Mouse (Mus musculus) liver, embryonic 15.5 days (tissue): ENCODE measurements around the gene Fabp1. TPM values are rescaled to one million over a fixed set of nuclear protein-coding genes. Genes with fewer than 3 reads are reported as not detected.
A peak's percentile ranks its signal among the peaks of the same experiment; 100 is the strongest.

ENCODE experiments used
- ATAC-seq: fragments of 200-750 bp; cut with Nextera tagmentation; 2 replicates; pipeline ENCODE4 v1.8.0; 2017; ENCODE audit warnings: moderate number of reproducible peaks, mild to moderate bottlenecking, moderate library complexity; ENCODE audit not compliant: insufficient read depth
- H3K27ac ChIP-seq: fragments of 300-500 bp; sonication (generic); replicated peaks from 2 replicates; pipeline ENCODE4 v1.5.1; 2015; ENCODE audit warnings: mild to moderate bottlenecking, inconsistent platforms
- H3K27me3 ChIP-seq: fragments of 300-500 bp; sonication (generic); 2 replicates; pipeline ENCODE4 v1.6.1; 2015; ENCODE audit warnings: mild to moderate bottlenecking, inconsistent platforms
- H3K36me3 ChIP-seq: fragments of 300-500 bp; sonication (generic); replicated peaks from 2 replicates; pipeline ENCODE4 v1.6.1; 2015; ENCODE audit warnings: moderate library complexity, mild to moderate bottlenecking, inconsistent platforms
- H3K4me1 ChIP-seq: fragments of 300-500 bp; sonication (generic); replicated peaks from 2 replicates; pipeline ENCODE4 v1.6.1; 2015; ENCODE audit warnings: inconsistent platforms
- H3K4me2 ChIP-seq: fragments of 300-500 bp; sonication (generic); 2 replicates; pipeline ENCODE4 v1.6.1; 2015; ENCODE audit warnings: moderate library complexity, mild to moderate bottlenecking, inconsistent platforms
- H3K4me3 ChIP-seq: fragments of 300-500 bp; sonication (generic); replicated peaks from 2 replicates; pipeline ENCODE4 v1.5.1; 2015; ENCODE audit warnings: mild to moderate bottlenecking, inconsistent platforms
- H3K9ac ChIP-seq: fragments of 300-500 bp; sonication (generic); 2 replicates; pipeline ENCODE4 v1.6.1; 2015; ENCODE audit warnings: moderate library complexity, mild to moderate bottlenecking, inconsistent platforms
- H3K9me3 ChIP-seq: fragments of 300-500 bp; sonication (generic); replicated peaks from 2 replicates; pipeline ENCODE4 v1.6.1; 2016; ENCODE audit warnings: inconsistent platforms
- WGBS: fragments of 180-500 bp; shearing (Covaris S2); methylation state at CpG from one replicate; pipeline ENCODE4 v1.1.7; 2015; ENCODE audit warnings: mixed read lengths; ENCODE audit not compliant: insufficient replicate concordance; 5-methylcytosine and 5-hydroxymethylcytosine counted together
- polyA plus RNA-seq: library from polyadenylated mRNA; unstranded; fragments of >200 nt; fragmentation: Nextera tagmentation; extraction: Ambion mirVana; gene quantifications from 2 replicates; pipeline ENCODE4 v1.2.1, GENCODE M21; 2015

Fabp1 gene
- polyA plus RNA-seq, 1 experiment from 2014 or later: 489 TPM

GRCm38 (mm10) chr6:71212471-71212870, 12.8 kb downstream of the Fabp1 start:
- no peaks in the 10 kb centered on the region for H3K9me3 ChIP-seq
- H3K4me1 ChIP-seq: no peaks in the 10 kb centered on the region
- no peak overlapping the region for H3K9ac ChIP-seq
- no peak for ATAC-seq
- H3K27ac ChIP-seq: no peak overlapping the region
- no peaks in the 10 kb centered on the region for H3K36me3 ChIP-seq
- no peaks in the 10 kb centered on the region for H3K27me3 ChIP-seq
- 86% methylated on average over 3 of the region's 3 CpGs for WGBS
- H3K4me3 ChIP-seq: no peak overlapping the region
- H3K4me2 ChIP-seq: no peak overlapping the region

- H3K36me3 ChIP-seq: no peaks in the 10 kb centered on the region
- WGBS: 44% methylated on average over 4 of the region's 4 CpGs
- no peak overlapping the region for H3K9ac ChIP-seq
- no peak for ATAC-seq
- H3K4me2 ChIP-seq: no peak overlapping the region
- no peak overlapping the region for H3K4me3 ChIP-seq
- no peaks in the 10 kb centered on the region for H3K9me3 ChIP-seq
- no peaks in the 10 kb centered on the region for H3K27me3 ChIP-seq
- H3K27ac ChIP-seq: no peak overlapping the region
- no peaks in the 10 kb centered on the region for H3K4me1 ChIP-seq
Measured at GRCm38 (mm10) chr6:71221501-71221900, 21.9 kb downstream of the Fabp1 start.

DNA sequence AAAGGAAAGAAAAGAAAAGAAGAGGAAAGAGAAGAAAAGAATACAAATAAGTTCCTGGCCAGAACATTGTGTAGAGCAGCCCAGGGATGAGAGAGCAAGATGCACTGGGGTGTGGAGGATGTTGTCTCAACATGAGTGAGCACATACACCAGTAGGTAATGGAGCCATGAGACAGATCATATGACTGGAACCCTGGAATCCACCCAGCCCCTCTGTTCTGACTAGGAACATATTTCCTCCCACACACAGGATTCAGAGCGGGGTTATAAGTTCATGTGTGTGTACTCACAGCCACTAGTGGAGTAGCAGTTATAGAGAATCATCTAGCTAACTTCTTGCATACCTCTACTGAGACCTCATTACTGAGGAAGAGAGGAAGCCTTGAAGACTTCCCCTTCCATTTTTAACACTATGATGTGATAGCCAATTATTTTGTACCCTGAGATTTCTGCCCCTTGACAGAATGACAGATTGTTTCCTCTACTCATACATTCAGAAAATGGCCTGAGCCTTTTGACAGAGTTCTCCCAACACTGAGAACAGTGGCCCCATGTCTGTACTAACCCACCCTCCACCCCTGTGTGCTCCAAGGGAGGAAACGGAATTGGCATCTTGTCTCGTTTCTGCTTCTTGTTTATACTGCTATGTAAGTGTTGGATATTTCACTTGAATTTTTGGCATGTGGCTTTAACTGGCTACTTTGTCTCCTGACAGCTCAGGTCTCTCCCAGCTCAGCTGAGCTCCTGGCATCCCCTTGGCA, 24.7 kb downstream of the Fabp1 start:
- Histone ChIP-seq H3K27ac (no peak overlapping the region), H3K27me3 (no peaks in the 10 kb centered on the region), H3K4me1 (no peaks in the 10 kb centered on the region), H3K4me3 (no peak overlapping the region), H3K4me2 (no peak overlapping the region), H3K9me3 (no peaks in the 10 kb centered on the region), H3K36me3 (no peaks in the 10 kb centered on the region), H3K9ac (no peak overlapping the region)
- WGBS: 36% methylated on average over 3 of the region's 3 CpGs
- ATAC-seq: no peak

GRCm38 (mm10) chr6:71226544-71226943, 26.9 kb downstream of the Fabp1 start:
- no peak for ATAC-seq
- Histone ChIP-seq H3K4me1 (no peaks in the 10 kb centered on the region), H3K4me2 (no peak overlapping the region), H3K4me3 (no peak overlapping the region), H3K27ac (no peak overlapping the region), H3K36me3 (no peaks in the 10 kb centered on the region), H3K27me3 (no peaks in the 10 kb centered on the region), H3K9ac (no peak overlapping the region), H3K9me3 (no peaks in the 10 kb centered on the region)
- WGBS: 56% methylated on average over 6 of the region's 6 CpGs

GRCm38 (mm10) chr6:71227157-71227770, 27.6 kb downstream of the Fabp1 start:
- H3K4me2 ChIP-seq: no peak overlapping the region
- WGBS: 40% methylated on average over 7 of the region's 7 CpGs

DNA sequence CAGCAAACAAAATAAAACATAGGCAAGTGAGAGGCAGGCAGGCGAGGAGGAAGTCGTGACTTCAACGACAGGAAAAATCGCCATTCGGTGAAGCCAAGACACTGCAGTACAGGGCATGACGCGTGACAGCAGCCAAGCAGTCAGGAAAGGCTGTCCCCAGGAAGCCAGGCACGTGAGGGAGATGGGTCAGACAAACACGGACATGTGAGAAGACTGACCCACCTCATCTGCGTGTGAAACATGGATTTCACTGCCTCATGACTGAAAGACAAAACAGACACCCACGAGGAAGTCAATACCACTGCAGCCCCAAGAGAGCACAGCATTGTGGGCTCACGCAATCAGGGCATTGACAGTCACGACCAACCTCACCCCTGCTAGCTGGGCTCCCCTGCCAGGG, 35.5 kb downstream of the Fabp1 start:
- Histone ChIP-seq H3K27me3 (no peaks in the 10 kb centered on the region), H3K4me1 (no peaks in the 10 kb centered on the region), H3K36me3 (no peaks in the 10 kb centered on the region), H3K27ac (no peak overlapping the region), H3K4me3 (no peak overlapping the region), H3K9ac (no peak overlapping the region), H3K4me2 (no peak overlapping the region), H3K9me3 (no peaks in the 10 kb centered on the region)
- no peak for ATAC-seq
- 40% methylated on average over 13 of the region's 13 CpGs for WGBS

More at GRCm38 (mm10) chr6:71227157-71227770, 27.6 kb downstream of the Fabp1 start:
- no peaks in the 10 kb centered on the region for H3K4me1 ChIP-seq
- no peak overlapping the region for H3K9ac ChIP-seq
- H3K4me3 ChIP-seq: no peak overlapping the region
- no peaks in the 10 kb centered on the region for H3K27me3 ChIP-seq
- H3K36me3 ChIP-seq: no peaks in the 10 kb centered on the region
- H3K27ac ChIP-seq: no peak overlapping the region
- H3K9me3 ChIP-seq: no peaks in the 10 kb centered on the region
- no peak for ATAC-seq

DNA sequence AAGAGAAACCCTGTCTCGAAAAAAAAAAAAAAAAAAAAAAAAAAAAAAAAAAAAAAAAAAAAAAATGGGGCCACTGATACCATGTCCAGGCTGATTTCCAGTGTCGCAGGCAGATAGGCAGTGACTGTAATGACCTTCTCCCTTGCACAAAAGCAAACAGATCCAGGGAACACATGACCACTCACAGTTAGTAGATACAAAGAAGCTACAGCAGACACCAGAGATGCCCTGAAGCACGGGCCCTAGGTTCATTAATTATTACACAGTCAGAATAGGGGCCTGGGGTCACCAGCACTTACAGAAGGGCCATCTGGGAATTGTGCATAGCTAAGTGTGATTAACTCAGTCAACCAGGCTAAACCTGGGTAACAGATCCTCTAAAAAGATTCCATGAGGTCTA, 36.3 kb downstream of the Fabp1 start:
- WGBS: 36% methylated on average over 3 of the region's 3 CpGs
- no peak overlapping the region for H3K4me2 ChIP-seq
- no peaks in the 10 kb centered on the region for H3K27me3 ChIP-seq
- H3K9me3 ChIP-seq: no peaks in the 10 kb centered on the region
- no peaks in the 10 kb centered on the region for H3K4me1 ChIP-seq
- no peaks in the 10 kb centered on the region for H3K36me3 ChIP-seq
- peak; percentile 74 for ATAC-seq
- H3K4me3 ChIP-seq: no peak overlapping the region
- H3K27ac ChIP-seq: peak overlapping the region; percentile 65
- no peak overlapping the region for H3K9ac ChIP-seq

GRCm38 (mm10) chr6:71236506-71236905, 36.9 kb downstream of the Fabp1 start:
- Histone ChIP-seq H3K27ac (peak overlapping the region; percentile 65), H3K27me3 (no peaks in the 10 kb centered on the region), H3K4me3 (no peak overlapping the region), H3K4me2 (no peak overlapping the region), H3K9ac (no peak overlapping the region), H3K9me3 (no peaks in the 10 kb centered on the region), H3K36me3 (no peaks in the 10 kb centered on the region), H3K4me1 (no peaks in the 10 kb centered on the region)
- peak; percentile 47 for ATAC-seq
- WGBS: 57% methylated on average over 6 of the region's 6 CpGs

DNA sequence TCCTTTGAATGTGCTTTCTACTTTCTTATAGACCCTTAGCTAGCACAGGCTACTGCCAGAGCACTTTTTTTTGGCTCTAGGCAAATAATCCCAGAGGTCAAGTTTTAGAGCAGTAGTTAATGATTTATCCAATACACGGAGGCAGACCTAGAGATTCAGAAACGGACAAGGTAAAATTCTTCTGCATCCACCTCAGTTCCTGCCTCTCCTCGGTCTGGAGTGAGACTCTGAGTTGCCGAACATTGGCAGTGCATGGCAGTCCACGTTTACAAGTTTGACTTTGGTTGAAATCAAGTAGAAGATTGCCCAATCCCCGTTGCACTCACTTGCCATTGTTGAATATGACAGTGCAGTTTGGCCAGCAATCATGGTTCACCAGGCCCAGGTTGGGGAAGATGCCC, 37.4 kb downstream of the Fabp1 start:
- H3K27ac ChIP-seq: peak overlapping the region; percentile 65
- H3K9me3 ChIP-seq: no peaks in the 10 kb centered on the region
- H3K36me3 ChIP-seq: no peaks in the 10 kb centered on the region
- ATAC-seq: peak; percentile 35; the same call in 1 of the 2 replicates
- H3K27me3 ChIP-seq: no peaks in the 10 kb centered on the region
- WGBS: 54% methylated on average over 6 of the region's 6 CpGs
- no peak overlapping the region for H3K9ac ChIP-seq
- no peaks in the 10 kb centered on the region for H3K4me1 ChIP-seq
- H3K4me3 ChIP-seq: no peak overlapping the region
- H3K4me2 ChIP-seq: no peak overlapping the region

GRCm38 (mm10) chr6:71239069-71239750, 39.6 kb downstream of the Fabp1 start:
- Histone ChIP-seq H3K4me3 (no peak overlapping the region), H3K27me3 (no peaks in the 10 kb centered on the region), H3K4me1 (no peaks in the 10 kb centered on the region), H3K9ac (no peak overlapping the region), H3K36me3 (no peaks in the 10 kb centered on the region), H3K27ac (no peak overlapping the region), H3K4me2 (no peak overlapping the region), H3K9me3 (no peaks in the 10 kb centered on the region)
- no peak for ATAC-seq
- 74% methylated on average over 26 of the region's 26 CpGs for WGBS

DNA sequence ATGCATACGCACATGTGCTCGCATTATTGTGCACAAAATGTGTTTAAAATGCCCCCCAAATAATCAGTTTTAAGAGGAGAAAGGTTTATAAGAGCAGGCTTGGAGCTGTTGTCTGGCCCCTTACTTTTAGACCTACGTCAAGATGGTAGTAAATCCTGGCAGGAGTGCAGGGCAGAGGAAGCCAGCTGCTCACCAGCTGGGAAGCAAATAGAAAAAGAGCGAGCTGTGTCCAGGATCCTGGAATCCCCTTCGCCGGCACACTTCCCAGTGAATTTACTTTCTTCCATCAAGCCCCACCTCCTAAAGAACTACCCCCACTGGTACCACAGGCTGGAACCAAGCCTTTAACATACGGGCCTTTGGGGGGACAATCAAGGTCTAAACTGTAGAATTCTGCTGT, 41.2 kb downstream of the Fabp1 start:
- no peak overlapping the region for H3K4me2 ChIP-seq
- WGBS: 60% methylated on average over 7 of the region's 7 CpGs
- H3K4me1 ChIP-seq: no peaks in the 10 kb centered on the region
- H3K4me3 ChIP-seq: no peak overlapping the region
- ATAC-seq: no peak
- H3K9ac ChIP-seq: no peak overlapping the region
- H3K27me3 ChIP-seq: no peaks in the 10 kb centered on the region
- no peaks in the 10 kb centered on the region for H3K36me3 ChIP-seq
- no peaks in the 10 kb centered on the region for H3K9me3 ChIP-seq
- no peak overlapping the region for H3K27ac ChIP-seq
